Mouse (Mus musculus): ENCODE measurements around the gene Prss12. TPM values are rescaled to one million over a fixed set of nuclear protein-coding genes. Genes with fewer than 3 reads are reported as not detected.

Prss12 gene
- 11.5 and 12.0 TPM in 2 replicates for polyA plus RNA-seq (2014; fragmentation: Nextera tagmentation; extraction: Ambion mirVana)

DNA sequence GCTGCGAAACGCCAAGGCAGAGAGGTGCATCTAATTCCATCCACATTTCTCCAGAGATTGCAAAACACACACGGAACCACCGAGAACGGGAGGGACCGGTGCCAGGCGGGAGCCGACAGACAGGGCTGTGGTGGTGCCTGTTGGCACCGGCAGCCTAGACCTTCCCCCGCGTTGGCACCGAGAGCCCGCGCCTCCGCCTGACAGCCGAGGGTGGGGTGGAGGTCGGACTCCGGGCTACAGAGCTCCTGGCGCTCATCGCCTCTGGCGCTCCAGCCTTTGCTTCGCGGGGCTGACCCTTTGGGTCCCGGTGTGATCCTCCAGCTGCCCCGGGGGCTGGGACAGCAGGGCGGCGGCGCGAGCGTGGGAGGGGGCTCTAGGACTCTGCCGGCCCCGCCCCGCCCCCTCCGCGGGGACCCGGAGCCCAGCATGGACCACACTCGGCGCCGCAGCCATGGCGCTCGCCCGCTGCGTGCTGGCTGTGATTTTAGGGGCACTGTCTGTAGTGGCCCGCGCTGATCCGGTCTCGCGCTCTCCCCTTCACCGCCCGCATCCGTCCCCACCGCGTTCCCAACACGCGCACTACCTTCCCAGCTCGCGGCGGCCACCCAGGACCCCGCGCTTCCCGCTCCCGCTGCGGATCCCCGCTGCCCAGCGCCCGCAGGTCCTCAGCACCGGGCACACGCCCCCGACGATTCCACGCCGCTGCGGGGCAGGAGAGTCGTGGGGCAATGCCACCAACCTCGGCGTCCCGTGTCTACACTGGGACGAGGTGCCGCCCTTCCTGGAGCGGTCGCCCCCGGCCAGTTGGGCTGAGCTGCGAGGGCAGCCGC is at the start of gene Prss12:
TSS of gene Prss12 (plus strand) at position 206 of the 830 bp plus-strand sequence.
- Histone ChIP-seq H3K36me3 (ENCODE audit: insufficient read depth) (no peaks in the 10 kb centered on the region), H3K4me3 (ENCODE audit: low read depth, low read length) (peak within 1 kb of the TSS; percentile 70), H3K4me2 (peak within 1 kb of the TSS; percentile 100), H3K27me3 (ENCODE audit: insufficient read depth, low read length) (peaks cover 30% of the 10 kb centered on the region), H3K27ac (ENCODE audit: low read depth) (no peak within 1 kb of the TSS), H3K4me1 (ENCODE audit: insufficient read depth) (no peaks in the 10 kb centered on the region), H3K9ac (peak within 1 kb of the TSS; percentile 71), H3K9me3 (ENCODE audit: low read depth, low read length) (no peaks in the 10 kb centered on the region)
- peak; percentile 75 for ATAC-seq (ENCODE audit: insufficient read depth)
- under 1% methylated on average over 84 of the region's 84 CpGs for WGBS
- no peak for TF ChIP-seq CTCF (IDR thresholded peaks at IDR 0.05; ENCODE audit: low read depth)
- peak; percentile 51 for DNase-seq

- H3K27ac ChIP-seq (ENCODE audit: low read depth): no peak overlapping the region
- ATAC-seq (ENCODE audit: insufficient read depth): no peak
- no peaks in the 10 kb centered on the region for H3K4me1 ChIP-seq (ENCODE audit: insufficient read depth)
- H3K4me2 ChIP-seq: no peak overlapping the region
- no peaks in the 10 kb centered on the region for H3K36me3 ChIP-seq (ENCODE audit: insufficient read depth)
- no peaks in the 10 kb centered on the region for H3K27me3 ChIP-seq (ENCODE audit: insufficient read depth, low read length)
- TF ChIP-seq CTCF (IDR thresholded peaks at IDR 0.05; ENCODE audit: low read depth): no peak
- 54% methylated on average over 9 of the region's 9 CpGs for WGBS
- no peak overlapping the region for H3K4me3 ChIP-seq (ENCODE audit: low read depth, low read length)
- no peak overlapping the region for H3K9ac ChIP-seq
- DNase-seq: no peak
- no peaks in the 10 kb centered on the region for H3K9me3 ChIP-seq (ENCODE audit: low read depth, low read length)
Measured at GRCm38 (mm10) chr3:123397562-123398481, 48.9 kb upstream of the Prss12 start.

GRCm38 (mm10) chr3:123404945-123405344 is 41.8 kb upstream of the Prss12 start:
- WGBS: 71% methylated on average over 3 of the region's 3 CpGs
- Histone ChIP-seq H3K4me2 (no peak overlapping the region), H3K4me1 (ENCODE audit: insufficient read depth) (no peaks in the 10 kb centered on the region), H3K9ac (no peak overlapping the region), H3K9me3 (ENCODE audit: low read depth, low read length) (no peaks in the 10 kb centered on the region), H3K36me3 (ENCODE audit: insufficient read depth) (no peaks in the 10 kb centered on the region), H3K4me3 (ENCODE audit: low read depth, low read length) (no peak overlapping the region), H3K27me3 (ENCODE audit: insufficient read depth, low read length) (no peaks in the 10 kb centered on the region), H3K27ac (ENCODE audit: low read depth) (no peak overlapping the region)
- ATAC-seq (ENCODE audit: insufficient read depth) (no peak), DNase-seq (no peak)
- TF ChIP-seq CTCF (IDR thresholded peaks at IDR 0.05; ENCODE audit: low read depth): no peak

- TF ChIP-seq CTCF (IDR thresholded peaks at IDR 0.05; ENCODE audit: low read depth): no peak
- Histone ChIP-seq H3K4me3 (ENCODE audit: low read depth, low read length) (no peak overlapping the region), H3K4me1 (ENCODE audit: insufficient read depth) (no peaks in the 10 kb centered on the region), H3K27ac (ENCODE audit: low read depth) (no peak overlapping the region), H3K27me3 (ENCODE audit: insufficient read depth, low read length) (no peaks in the 10 kb centered on the region), H3K9me3 (ENCODE audit: low read depth, low read length) (no peaks in the 10 kb centered on the region), H3K36me3 (ENCODE audit: insufficient read depth) (no peaks in the 10 kb centered on the region), H3K9ac (no peak overlapping the region), H3K4me2 (no peak overlapping the region)
- DNase-seq: no peak
- 76% methylated on average over 6 of the region's 6 CpGs for WGBS
- ATAC-seq (ENCODE audit: insufficient read depth): no peak
Measured at GRCm38 (mm10) chr3:123411821-123412578, 34.7 kb upstream of the Prss12 start.

GRCm38 (mm10) chr3:123413173-123413572 is 33.5 kb upstream of the Prss12 start:
- 72% methylated on average over 5 of the region's 5 CpGs for WGBS
- Histone ChIP-seq H3K4me3 (ENCODE audit: low read depth, low read length) (no peak overlapping the region), H3K9me3 (ENCODE audit: low read depth, low read length) (no peaks in the 10 kb centered on the region), H3K4me2 (no peak overlapping the region), H3K27me3 (ENCODE audit: insufficient read depth, low read length) (no peaks in the 10 kb centered on the region), H3K27ac (ENCODE audit: low read depth) (no peak overlapping the region), H3K4me1 (ENCODE audit: insufficient read depth) (no peaks in the 10 kb centered on the region), H3K9ac (no peak overlapping the region), H3K36me3 (ENCODE audit: insufficient read depth) (no peaks in the 10 kb centered on the region)
- ATAC-seq (ENCODE audit: insufficient read depth) (no peak), DNase-seq (no peak)
- no peak for TF ChIP-seq CTCF (IDR thresholded peaks at IDR 0.05; ENCODE audit: low read depth)

DNA sequence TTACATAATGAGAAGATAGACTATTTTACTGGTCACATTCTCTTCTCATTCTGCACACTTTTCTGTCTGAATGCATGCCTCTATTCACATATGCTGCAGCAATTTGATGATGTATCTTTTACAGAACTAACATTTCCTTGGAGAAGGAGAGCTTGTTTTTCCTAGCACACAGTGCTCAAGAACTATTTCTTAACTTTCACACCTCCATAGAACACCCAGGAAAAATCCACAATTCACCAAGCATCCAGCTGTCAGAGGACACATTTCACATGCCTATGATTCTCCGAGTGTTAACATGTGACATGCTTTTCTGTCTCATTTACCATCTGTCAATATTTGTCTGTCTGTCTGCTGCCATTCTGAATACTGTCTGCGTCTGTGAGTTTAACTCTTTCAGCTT is 21.1 kb upstream of the Prss12 start:
- no peak overlapping the region for H3K4me3 ChIP-seq (ENCODE audit: low read depth, low read length)
- ATAC-seq (ENCODE audit: insufficient read depth) (no peak), DNase-seq (no peak)
- no peaks in the 10 kb centered on the region for H3K9me3 ChIP-seq (ENCODE audit: low read depth, low read length)
- no peaks in the 10 kb centered on the region for H3K4me1 ChIP-seq (ENCODE audit: insufficient read depth)
- H3K4me2 ChIP-seq: no peak overlapping the region
- no peak for TF ChIP-seq CTCF (IDR thresholded peaks at IDR 0.05; ENCODE audit: low read depth)
- 26% methylated on average over 2 of the region's 2 CpGs for WGBS
- no peaks in the 10 kb centered on the region for H3K27me3 ChIP-seq (ENCODE audit: insufficient read depth, low read length)
- no peak overlapping the region for H3K9ac ChIP-seq
- no peak overlapping the region for H3K27ac ChIP-seq (ENCODE audit: low read depth)
- no peaks in the 10 kb centered on the region for H3K36me3 ChIP-seq (ENCODE audit: insufficient read depth)
